Mouse (Mus musculus) E14TG2a.4 (cell line): Measurements from ENCODE around the gene Rack1.

Experiments
- H3K27me3 ChIP-seq: 2 replicates; pipeline ENCODE4 v1.6.1; 2014; ENCODE audit warnings: low read length, control low read depth; ENCODE audit not compliant: insufficient read depth
- H3K36me3 ChIP-seq: 2 replicates; pipeline ENCODE4 v1.6.1; 2014; ENCODE audit warnings: low read length, control low read depth; ENCODE audit not compliant: insufficient read depth
- H3K4me1 ChIP-seq: replicated peaks from 2 replicates; pipeline ENCODE4 v1.6.1; 2014; ENCODE audit warnings: low read depth, low read length, control low read depth
- H3K4me3 ChIP-seq: replicated peaks from 2 replicates; pipeline ENCODE4 v1.5.1; 2014; ENCODE audit warnings: mild to moderate bottlenecking, low read length
- H3K9me3 ChIP-seq: 2 replicates; pipeline ENCODE4 v1.6.1; 2014; ENCODE audit warnings: low read length, control low read depth
- CTCF ChIP-seq: conservative IDR thresholded peaks from 2 replicates; pipeline ENCODE4 v1.5.1; 2014; ENCODE audit warnings: low read length
- NANOG ChIP-seq: IDR thresholded peaks from 2 replicates; pipeline ENCODE4 v1.6.1; 2014; ENCODE audit warnings: borderline replicate concordance, low read length, mixed read lengths
- POU5F1 ChIP-seq: IDR thresholded peaks from 2 replicates; pipeline ENCODE4 v1.6.1; 2014; ENCODE audit warnings: low read length, borderline replicate concordance

Rack1 gene

GRCm38 (mm10) chr11:48801831-48802772, 2.0 kb downstream of the Rack1 start:
- H3K4me1 ChIP-seq = peaks cover 65% of the 10 kb centered on the region
- no peak for TF ChIP-seq CTCF
- TF ChIP-seq NANOG = no peak
- no peak for TF ChIP-seq POU5F1
- H3K9me3 ChIP-seq = no peaks in the 10 kb centered on the region
- H3K27me3 ChIP-seq = no peaks in the 10 kb centered on the region
- peaks cover 67% of the 10 kb centered on the region for H3K36me3 ChIP-seq
- peak overlapping the region; percentile 98 for H3K4me3 ChIP-seq

- Histone ChIP-seq H3K36me3 (peaks cover 86% of the 10 kb centered on the region), H3K9me3 (no peaks in the 10 kb centered on the region), H3K27me3 (no peaks in the 10 kb centered on the region), H3K4me3 (peak overlapping the region; percentile 98), H3K4me1 (peaks cover 63% of the 10 kb centered on the region)
- TF ChIP-seq CTCF (no peak), POU5F1 (no peak), NANOG (no peak)
Measured at GRCm38 (mm10) chr11:48803988-48804387, 3.9 kb downstream of the Rack1 start.

GRCm38 (mm10) chr11:48804922-48805321, 4.8 kb downstream of the Rack1 start:
- Histone ChIP-seq H3K36me3 (peaks cover 95% of the 10 kb centered on the region), H3K9me3 (no peaks in the 10 kb centered on the region), H3K27me3 (no peaks in the 10 kb centered on the region), H3K4me1 (peaks cover 71% of the 10 kb centered on the region), H3K4me3 (peak overlapping the region; percentile 98)
- TF ChIP-seq NANOG = no peak
- TF ChIP-seq CTCF = no peak
- TF ChIP-seq POU5F1 = no peak

- H3K27me3 ChIP-seq = no peaks in the 10 kb centered on the region
- H3K4me3 ChIP-seq = no peak overlapping the region; the same call in 1 of the 2 replicates
Measured at GRCm38 (mm10) chr11:48806856-48807562, 6.9 kb downstream of the Rack1 start.

GRCm38 (mm10) chr11:48807563-48808303, 7.6 kb downstream of the Rack1 start:
- no peaks in the 10 kb centered on the region for H3K9me3 ChIP-seq
- H3K4me1 ChIP-seq = peaks cover 61% of the 10 kb centered on the region
- no peak overlapping the region for H3K4me3 ChIP-seq
- no peaks in the 10 kb centered on the region for H3K27me3 ChIP-seq
- peaks cover 100% of the 10 kb centered on the region for H3K36me3 ChIP-seq
- TF ChIP-seq NANOG (no peak), POU5F1 (no peak), CTCF (no peak)

More at GRCm38 (mm10) chr11:48806856-48807562, 6.9 kb downstream of the Rack1 start:
- TF ChIP-seq NANOG (no peak), CTCF (no peak), POU5F1 (no peak)
- Histone ChIP-seq H3K36me3 (peaks cover 100% of the 10 kb centered on the region), H3K9me3 (no peaks in the 10 kb centered on the region), H3K4me1 (peaks cover 68% of the 10 kb centered on the region)

- no peaks in the 10 kb centered on the region for H3K9me3 ChIP-seq
- TF ChIP-seq NANOG (no peak), POU5F1 (no peak)
- no peaks in the 10 kb centered on the region for H3K27me3 ChIP-seq
- H3K36me3 ChIP-seq = peaks cover 100% of the 10 kb centered on the region
- peaks cover 60% of the 10 kb centered on the region for H3K4me1 ChIP-seq
- no peak overlapping the region for H3K4me3 ChIP-seq
Measured at GRCm38 (mm10) chr11:48808304-48808646, 8.1 kb downstream of the Rack1 start.

- TF ChIP-seq CTCF = no peak
- TF ChIP-seq POU5F1 = no peak
- no peak for TF ChIP-seq NANOG
- H3K9me3 ChIP-seq = no peaks in the 10 kb centered on the region
- H3K4me3 ChIP-seq = no peak overlapping the region; the same call in 1 of the 2 replicates
- peaks cover 57% of the 10 kb centered on the region for H3K4me1 ChIP-seq
- H3K36me3 ChIP-seq = peaks cover 100% of the 10 kb centered on the region
- H3K27me3 ChIP-seq = no peaks in the 10 kb centered on the region
Measured at GRCm38 (mm10) chr11:48808737-48809433, 8.8 kb downstream of the Rack1 start.

GRCm38 (mm10) chr11:48809434-48809830, 9.3 kb downstream of the Rack1 start:
- Histone ChIP-seq H3K4me3 (no peak overlapping the region; the same call in 1 of the 2 replicates), H3K4me1 (peaks cover 55% of the 10 kb centered on the region), H3K36me3 (peaks cover 100% of the 10 kb centered on the region), H3K27me3 (no peaks in the 10 kb centered on the region), H3K9me3 (no peaks in the 10 kb centered on the region)
- TF ChIP-seq NANOG = no peak
- TF ChIP-seq POU5F1 = no peak
- TF ChIP-seq CTCF = no peak
